Mouse (Mus musculus) liver, postnatal 0 days (tissue): Measurements from ENCODE around the gene Casz1.

Experiments used
- CTCF ChIP-seq: sonication (generic); IDR thresholded peaks from 2 replicates; pipeline ENCODE4 v1.5.1; 2016; ENCODE audit warnings: antibody characterized with exemption, low read depth
- EP300 ChIP-seq: IDR thresholded peaks from 2 replicates; pipeline ENCODE4 v1.6.1; 2016; ENCODE audit warnings: antibody characterized with exemption, low read depth, mild to moderate bottlenecking

DNA sequence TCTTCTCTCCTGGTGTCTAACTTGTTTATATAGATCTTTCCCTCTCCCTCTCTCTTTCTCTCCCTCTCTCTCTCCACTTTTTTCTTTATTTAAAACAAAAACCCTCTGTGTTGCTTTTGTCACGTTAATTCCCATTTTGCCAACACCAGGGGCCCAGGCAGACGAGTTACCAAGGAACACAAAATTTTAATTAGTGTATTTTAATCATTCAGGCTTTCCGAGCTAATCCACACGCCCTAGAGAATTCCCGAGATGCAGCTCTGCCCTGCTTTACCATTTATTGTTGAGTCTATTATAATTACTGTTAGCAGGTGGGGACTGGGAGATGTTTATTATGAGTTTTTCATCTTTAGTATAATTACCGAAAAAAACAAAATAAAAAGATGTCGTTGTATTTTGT is 56.4 kb downstream of the Casz1 start:
- TF ChIP-seq CTCF (no peak), EP300 (no peak)
